Mouse (Mus musculus) liver (tissue): ENCODE results near the gene Pabpn1l.

ENCODE experiments used
- DNase-seq: peaks from one replicate; pipeline ENCODE4 v3.0.0-alpha.2; 2020; ENCODE audit warnings: mixed read lengths

Gene Pabpn1l

DNA sequence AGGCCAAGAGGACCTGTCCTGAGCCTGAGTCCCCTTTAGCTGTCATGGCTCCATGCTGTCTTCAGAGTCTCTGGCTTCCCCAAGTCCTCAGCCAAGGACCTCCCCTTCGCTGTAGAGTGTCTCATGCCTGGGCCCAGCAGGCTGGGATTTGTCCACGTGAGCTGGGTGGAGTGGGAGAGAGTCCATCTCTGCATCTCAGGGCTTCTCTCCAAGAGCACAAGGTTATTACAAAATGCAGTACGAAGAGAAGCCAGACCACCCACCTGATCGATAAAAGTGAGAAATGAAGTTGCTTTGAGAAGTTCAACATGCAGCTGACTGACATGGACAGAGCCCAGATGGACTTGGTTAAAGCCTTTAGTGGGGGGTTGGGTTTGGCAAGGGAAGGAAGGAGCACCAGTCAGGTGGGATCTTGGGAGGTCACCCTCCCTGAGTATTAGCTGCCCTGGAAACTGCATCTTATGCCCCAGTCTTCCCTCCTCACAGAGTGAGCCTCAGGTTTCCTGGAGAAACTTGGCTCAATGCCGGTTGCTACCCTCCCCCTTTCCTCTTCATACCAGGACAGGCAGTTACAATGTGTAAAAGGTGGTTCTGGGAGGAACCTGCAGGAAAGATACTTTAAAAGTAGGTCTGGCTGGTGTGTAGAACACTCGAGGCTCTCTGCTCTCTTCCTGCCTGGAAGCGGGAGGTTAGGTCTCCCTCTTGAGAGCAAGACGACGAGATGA is 6.2 kb downstream of the Pabpn1l start:
- DNase-seq, result no peak

DNA sequence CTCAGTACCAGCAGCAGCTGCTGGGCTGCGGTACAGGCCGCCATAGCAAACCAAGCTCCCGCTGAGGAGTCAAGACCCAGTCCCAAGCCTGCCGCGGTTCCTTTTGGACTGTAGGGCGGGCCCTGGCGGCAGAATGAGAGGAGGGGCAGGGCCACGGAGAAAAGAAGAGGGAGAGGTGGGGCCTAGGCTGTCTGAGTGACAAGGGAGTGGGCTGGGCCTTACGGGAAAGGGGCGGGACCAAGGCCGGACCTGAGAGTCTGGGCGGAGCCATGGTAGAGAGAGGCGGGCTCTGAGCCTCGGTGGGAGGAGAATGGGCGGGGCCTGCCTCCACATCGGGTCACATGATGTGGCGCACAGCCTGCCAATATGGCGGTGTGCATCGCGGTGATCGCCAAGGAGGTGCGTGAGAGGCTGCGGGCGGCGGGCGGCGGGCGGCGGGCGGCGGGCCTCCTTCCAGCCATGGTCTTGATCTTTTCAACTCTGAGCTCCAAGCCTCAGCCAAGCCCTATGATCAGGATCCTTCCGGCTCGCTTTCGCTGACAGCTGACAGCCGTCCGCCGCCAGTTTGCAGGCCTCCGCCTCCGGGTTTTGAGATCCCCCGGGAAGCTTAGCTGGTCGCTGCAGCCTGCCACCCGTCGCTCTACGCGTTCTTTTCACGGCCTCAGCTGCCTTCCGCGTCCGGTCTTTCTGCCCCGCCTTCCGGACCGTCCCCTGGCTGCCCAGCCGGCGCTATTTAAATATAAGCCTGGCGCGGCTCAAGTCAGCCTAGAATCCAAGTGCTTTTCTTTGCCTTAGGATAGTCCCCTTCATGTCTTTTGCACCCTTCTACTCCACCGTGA is 11.0 kb downstream of the Pabpn1l start, which contains the start of the genes Galns and Trappc2l:
Galns (minus strand) TSS at position 169 of the 839 bp plus-strand sequence.
Trappc2l (plus strand) TSS at position 346 of the 839 bp plus-strand sequence.
- DNase-seq, result peak; percentile 99

GRCm38 (mm10) chr8:122610612-122611277 is 11.8 kb downstream of the Pabpn1l start:
- no peak for DNase-seq

DNA sequence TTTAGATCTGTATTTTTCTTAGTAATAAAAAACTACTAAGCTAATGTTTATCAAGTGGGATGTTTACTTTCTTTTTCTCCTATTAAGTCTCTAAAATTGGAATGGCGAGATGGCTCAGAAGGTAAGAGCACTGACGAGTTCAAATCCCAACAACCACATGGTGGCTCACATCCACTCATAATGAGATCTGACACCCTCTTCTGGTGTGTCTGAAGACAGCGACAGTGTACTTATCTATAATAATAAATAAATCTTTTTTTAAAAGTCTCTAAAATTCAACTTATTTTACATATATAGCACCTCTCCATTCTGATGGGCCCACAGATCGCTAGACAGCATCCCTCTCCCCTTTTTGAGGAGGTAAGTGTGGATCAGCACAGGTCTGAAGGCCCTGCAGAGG is 12.3 kb downstream of the Pabpn1l start:
- DNase-seq, result no peak

DNA sequence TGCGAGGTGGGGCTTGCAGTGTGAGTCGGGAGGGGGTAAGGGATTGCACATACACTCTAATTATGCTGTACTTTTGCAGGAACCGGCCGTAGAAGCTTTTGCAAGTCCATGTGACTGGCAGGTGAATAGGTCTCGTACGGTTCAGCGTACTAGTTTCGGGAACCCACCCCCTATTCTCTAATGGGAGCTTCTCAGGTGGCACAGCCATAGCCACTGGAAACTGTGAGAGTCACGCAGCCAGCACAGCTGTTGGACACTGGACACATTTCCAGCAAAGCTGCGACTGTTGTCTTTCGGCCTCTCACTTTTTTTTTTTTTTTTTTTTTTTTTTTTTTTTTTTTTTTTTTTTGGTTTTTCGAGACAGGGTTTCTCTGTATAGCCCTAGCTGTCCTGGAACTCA is 15.7 kb downstream of the Pabpn1l start:
- no peak for DNase-seq

- DNase-seq, result no peak
Observed at GRCm38 (mm10) chr8:122605367-122605766, 17.2 kb downstream of the Pabpn1l start.

GRCm38 (mm10) chr8:122604640-122605039 is 17.9 kb downstream of the Pabpn1l start:
- DNase-seq, result no peak

- no peak for DNase-seq
Observed at GRCm38 (mm10) chr8:122600666-122601065, 21.9 kb downstream of the Pabpn1l start.

DNA sequence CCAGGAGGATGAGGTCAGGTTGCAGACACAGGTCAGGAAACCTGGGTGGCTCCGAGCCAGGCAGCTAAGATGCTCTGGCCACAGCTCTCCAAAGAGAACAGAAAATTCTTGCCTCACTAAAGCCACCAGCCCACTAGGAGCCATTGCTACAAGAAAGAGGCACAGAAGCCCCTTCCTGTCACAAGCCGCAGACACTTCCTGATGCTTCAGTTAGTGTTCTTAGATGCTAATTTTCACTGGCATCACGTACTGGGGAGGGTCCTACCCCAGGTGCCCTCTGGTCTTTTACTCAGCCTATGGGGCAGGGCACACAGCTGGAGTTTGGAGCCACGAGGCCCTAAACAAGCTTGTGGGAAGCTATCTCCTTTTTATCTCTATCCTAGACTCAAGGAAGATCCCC is 26.5 kb downstream of the Pabpn1l start:
- DNase-seq, result no peak

DNA sequence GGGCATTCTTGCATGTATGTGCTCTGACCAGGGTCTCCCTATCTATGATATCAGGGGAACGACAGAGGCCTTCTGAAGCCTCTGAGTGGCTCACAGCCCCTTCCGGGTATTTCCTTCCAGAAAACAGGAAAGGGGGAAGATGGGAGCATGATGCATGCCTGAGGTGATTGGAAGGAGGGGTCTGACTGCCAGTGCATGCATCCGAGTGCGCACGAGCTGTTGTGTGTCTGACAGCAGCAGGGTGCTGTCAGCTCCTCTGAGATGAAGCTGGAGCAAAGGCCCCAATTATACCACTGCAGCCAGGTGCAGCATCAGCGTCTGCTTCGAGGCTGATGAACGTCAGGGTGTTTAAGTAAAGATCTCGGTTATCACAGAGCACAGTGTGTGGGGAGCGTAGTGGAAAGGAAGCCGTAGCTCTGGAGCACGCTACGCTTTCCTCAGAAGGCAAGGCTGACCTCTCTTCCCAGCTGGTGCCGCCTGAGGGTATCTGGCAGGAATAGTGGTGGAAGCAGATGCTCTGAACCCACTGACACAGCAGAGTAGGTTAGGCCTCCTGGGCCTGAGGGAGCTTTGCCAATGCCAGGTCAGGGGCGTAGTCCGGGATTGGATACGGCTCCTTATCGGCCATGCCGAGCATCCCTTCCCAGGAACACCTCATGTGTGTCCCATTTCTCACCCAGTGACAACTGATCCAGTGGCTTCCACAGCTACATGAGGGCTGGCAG is 28.6 kb downstream of the Pabpn1l start:
- DNase-seq, result no peak

DNA sequence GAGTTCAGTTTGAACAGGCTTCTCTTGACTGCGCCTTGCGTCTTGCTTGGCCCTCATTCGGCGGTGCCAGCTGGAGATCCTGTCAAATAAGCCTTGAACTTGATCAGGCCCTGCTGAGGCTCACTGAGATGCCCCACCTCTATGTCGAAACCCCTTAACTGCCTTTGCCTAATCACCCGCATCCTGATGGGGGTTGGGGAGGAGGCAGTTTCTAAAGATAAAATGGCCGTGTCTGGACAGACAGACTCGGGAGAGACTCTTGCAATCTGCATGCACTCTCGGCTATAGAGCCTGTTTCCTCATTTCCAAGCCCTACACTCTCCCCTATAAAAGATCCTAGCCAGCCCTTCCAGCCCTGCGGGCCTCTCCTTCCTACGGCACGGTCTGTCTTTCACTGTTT is 29.3 kb downstream of the Pabpn1l start:
- no peak for DNase-seq

DNA sequence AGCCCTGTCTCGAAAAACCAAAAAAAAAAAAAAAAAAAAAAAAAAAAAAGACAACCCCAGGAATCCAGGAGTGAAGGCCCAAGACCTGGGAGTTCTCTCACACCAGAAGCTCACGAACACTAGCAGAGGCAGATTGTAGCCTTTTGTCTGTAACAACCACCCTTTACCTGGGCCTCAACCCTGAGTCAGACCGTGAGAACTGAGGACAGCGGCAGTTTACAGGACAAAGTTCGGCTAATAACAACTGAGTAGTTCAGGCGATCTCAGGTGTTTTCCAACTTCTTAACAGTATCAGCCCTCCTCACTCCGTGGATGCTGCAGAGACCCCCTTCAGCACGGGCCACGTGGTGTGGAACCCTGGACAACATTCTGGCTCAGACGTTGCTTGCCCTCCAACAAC is 35.8 kb downstream of the Pabpn1l start:
- DNase-seq, result no peak

- DNase-seq, result no peak
Observed at GRCm38 (mm10) chr8:122586171-122586570, 36.4 kb downstream of the Pabpn1l start.

- DNase-seq, result no peak
Observed at GRCm38 (mm10) chr8:122585411-122585891, 37.1 kb downstream of the Pabpn1l start.

DNA sequence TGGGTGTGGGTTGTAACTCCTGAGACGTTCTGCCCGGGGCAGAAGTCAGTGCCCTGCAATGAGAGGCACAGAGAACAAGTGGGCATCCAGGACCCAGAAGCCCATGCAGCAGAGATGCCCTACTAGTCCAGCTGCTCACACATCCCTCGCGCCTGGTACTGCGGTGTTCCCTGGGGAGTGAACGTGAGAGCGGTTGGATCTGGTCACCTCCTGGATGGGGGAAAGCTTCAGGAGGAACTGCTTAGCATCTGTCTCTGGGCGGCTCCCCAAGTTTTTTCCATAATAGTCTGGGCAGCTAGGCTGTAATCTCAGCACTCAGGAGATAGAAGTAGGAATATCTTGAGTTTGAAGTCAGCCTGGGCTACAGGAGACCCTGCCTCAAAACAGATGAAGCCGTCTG is 37.6 kb downstream of the Pabpn1l start:
- DNase-seq, result no peak

DNA sequence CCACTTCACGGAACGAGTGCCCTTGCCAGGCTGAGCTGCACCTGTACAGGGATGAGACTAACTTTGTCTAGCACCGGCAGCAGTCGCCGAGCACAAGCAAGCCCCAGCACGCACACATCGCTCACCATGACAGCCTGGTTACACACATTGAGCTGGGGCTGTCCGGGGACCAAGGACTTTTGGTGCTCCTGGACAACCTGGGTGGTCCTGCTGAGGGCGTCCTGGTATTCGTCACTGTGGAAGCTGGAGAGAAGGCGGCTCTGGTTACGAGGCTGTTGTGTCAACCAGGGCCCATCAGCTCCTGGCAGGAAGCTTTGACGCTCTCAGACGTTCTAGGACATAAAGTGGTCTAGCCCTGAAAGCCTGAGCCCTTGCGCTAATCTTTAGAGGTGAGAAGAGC is 41.6 kb downstream of the Pabpn1l start:
- no peak for DNase-seq

GRCm38 (mm10) chr8:122579196-122579595 is 43.3 kb downstream of the Pabpn1l start:
- DNase-seq, result no peak

DNA sequence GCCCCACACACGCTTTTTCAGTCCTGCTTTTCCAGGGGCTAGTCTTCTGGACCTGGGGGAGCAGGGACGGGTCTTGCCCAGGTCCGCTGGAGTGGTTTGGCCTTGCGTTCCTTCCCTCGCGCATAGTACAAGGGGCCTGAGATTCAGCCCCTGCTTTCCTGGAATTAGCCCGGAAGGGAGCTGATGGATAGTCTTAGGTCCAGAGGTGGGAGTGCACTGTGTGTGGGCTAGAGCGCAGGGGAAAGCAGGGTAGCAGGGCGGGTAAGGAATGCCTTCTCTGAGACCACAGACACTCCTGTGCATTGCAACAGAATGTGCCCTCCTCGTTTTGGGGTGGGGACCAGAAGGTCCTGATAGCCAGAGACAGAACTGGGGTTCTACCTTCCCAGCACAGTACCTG is 45.4 kb downstream of the Pabpn1l start:
- DNase-seq, result no peak

DNA sequence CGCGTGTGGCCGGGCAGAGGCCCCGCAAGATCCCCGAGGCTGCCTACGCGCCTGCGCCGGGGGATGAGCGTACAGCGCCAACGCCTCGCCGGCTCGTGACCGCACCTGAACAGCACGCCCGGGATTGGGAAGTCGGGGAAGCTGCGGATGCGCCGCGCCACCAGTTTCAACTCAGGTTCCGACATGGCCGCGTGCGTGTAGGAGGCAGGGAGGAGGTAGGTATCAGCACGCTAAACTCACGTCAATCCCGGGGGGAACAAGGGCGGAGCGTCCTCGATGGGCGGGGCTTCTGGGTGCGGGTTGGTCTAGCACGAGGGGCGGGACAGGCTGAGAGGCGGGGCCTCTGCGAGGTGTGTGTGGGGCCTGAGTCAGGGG is 45.9 kb downstream of the Pabpn1l start, which contains the start of gene Aprt:
Aprt (minus strand) TSS at position 262 of the 375 bp plus-strand sequence.
- peak; percentile 98 for DNase-seq

DNA sequence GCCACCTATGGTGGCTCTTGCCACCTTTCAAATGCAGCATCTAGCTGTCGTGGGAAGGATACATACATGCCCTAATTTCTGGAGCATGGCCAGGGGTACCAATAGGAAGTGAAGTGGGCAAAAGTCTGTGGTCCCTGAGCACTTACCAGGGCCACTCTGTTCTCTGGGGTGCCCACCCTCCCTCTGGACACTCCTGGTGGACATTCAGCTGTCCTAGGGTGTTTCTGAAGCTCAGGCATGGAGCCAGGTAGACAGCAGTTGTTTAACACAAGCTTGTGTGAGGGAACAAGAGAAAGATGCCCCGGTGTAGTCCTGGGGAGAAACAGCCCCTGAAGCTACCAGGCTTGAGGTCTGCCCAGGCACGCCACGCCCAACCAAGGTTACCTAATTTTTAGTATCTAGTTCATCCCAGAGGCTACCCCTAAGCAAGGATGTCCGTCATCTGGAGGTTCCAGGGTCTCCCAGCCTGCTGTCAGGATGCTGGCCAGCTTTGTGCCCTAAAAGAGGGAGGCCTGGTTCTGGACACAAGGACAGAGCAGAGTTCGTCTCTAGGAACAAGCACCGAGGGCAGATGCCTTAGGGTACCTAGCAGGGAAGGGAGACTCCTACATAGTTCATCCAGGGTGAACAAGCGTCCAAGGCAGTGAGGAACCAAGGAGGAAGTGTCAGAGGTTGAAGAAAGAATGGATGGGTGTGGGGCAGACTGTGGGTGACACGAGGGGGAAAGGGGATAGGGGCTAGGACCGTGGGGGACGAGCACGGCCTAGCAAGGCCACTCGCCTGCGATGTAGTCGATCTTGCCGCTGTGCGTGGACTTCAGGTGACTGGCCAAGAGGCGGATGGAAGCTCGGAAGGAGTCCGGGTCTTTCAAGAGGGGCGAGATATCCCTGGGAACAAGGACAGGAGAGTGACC is 46.5 kb downstream of the Pabpn1l start:
- DNase-seq, result no peak

DNA sequence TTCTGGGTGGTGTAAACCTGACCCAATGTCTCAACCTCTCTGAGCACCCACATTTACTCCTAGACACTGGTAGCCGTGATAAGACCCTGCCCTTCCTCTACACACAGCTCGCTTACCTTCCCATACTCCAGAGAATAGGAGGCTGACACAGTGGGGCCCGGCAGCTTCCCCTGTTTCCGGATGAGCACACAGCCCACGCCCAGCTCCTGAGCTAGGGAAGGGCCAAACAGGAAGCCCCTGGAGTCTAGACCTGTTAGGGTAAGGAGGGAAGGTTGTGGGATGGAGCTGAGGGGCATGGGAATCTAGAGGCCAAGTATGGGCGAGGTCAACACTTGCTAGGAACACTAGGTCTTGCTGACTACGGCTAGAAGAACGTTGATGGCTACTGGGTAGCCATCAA is 47.3 kb downstream of the Pabpn1l start:
- no peak for DNase-seq
